Mouse (Mus musculus) CH12.LX (cell line): Measurements from ENCODE around the gene A930004D18Rik.

Source experiments
- CTCF ChIP-seq, 2 experiments: IDR thresholded peaks in 1 of 2; conservative IDR thresholded peaks in 1 of 2; 2 replicates each; pipeline ENCODE4 v1.5.1; 2011 to 2012; ENCODE audit warnings: low read depth in 2 of 2, low read length in 2 of 2, improper control_type of control experiment in 1 of 2, inconsistent platforms in 1 of 2, mild to moderate bottlenecking in 1 of 2, moderate library complexity in 1 of 2
- ELF1 ChIP-seq: IDR thresholded peaks from 2 replicates; pipeline ENCODE4 v1.6.1; 2014; ENCODE audit warnings: low read depth, mild to moderate bottlenecking, inconsistent platforms, low read length, improper control_type of control experiment
- EP300 ChIP-seq: IDR thresholded peaks from 2 replicates; pipeline ENCODE4 v1.6.1; 2011; ENCODE audit warnings: low read length, improper control_type of control experiment
- ETS1 ChIP-seq: conservative IDR thresholded peaks from 2 replicates; pipeline ENCODE4 v1.6.1; 2012; ENCODE audit warnings: low read depth, mild to moderate bottlenecking, inconsistent platforms, low read length, improper control_type of control experiment, moderate library complexity
- MAFK ChIP-seq: IDR thresholded peaks from 2 replicates; pipeline ENCODE4 v1.6.1; 2011; ENCODE audit warnings: low read length, improper control_type of control experiment; ENCODE audit not compliant: insufficient replicate concordance
- MEF2A ChIP-seq: IDR thresholded peaks from 2 replicates; pipeline ENCODE4 v1.6.1; 2014; ENCODE audit warnings: low read depth, mild to moderate bottlenecking, inconsistent platforms, low read length, improper control_type of control experiment, borderline replicate concordance
- POLR2A ChIP-seq: IDR thresholded peaks from 2 replicates; pipeline ENCODE4 v1.6.1; 2011; ENCODE audit warnings: low read depth, mild to moderate bottlenecking, improper control_type of control experiment, low read length
- POLR2AphosphoS2 ChIP-seq: IDR thresholded peaks from 2 replicates; pipeline ENCODE4 v1.6.1; 2011; ENCODE audit warnings: low read depth, low read length, improper control_type of control experiment
- SIN3A ChIP-seq: IDR thresholded peaks from 2 replicates; pipeline ENCODE4 v1.6.1; 2012; ENCODE audit warnings: low read length, improper control_type of control experiment, inconsistent platforms
- SMC3 ChIP-seq: IDR thresholded peaks from 2 replicates; pipeline ENCODE4 v1.6.1; 2011; ENCODE audit warnings: low read depth, low read length, improper control_type of control experiment
- TCF12 ChIP-seq: IDR thresholded peaks from 2 replicates; pipeline ENCODE4 v1.6.1; 2014; ENCODE audit warnings: low read depth, mild to moderate bottlenecking, inconsistent platforms, low read length, improper control_type of control experiment
- UBTF ChIP-seq: IDR thresholded peaks from 2 replicates; pipeline ENCODE4 v1.6.1; 2012; ENCODE audit warnings: low read depth, mild to moderate bottlenecking, inconsistent platforms, low read length, improper control_type of control experiment, moderate library complexity

- TF ChIP-seq CTCF (conservative IDR thresholded peaks at IDR 0.05 in 1 of 2, IDR thresholded peaks at IDR 0.05 in 1 of 2; ENCODE audit: low read depth in 2 of 2, low read length in 2 of 2) (no peak), MEF2A (no peak), SMC3 (no peak), POLR2A (no peak), ETS1 (no peak), EP300 (no peak), POLR2AphosphoS2 (no peak), MAFK (no peak), SIN3A (no peak), ELF1 (no peak), TCF12 (no peak), UBTF (no peak)
These were observed 8.6 kb upstream of the A930004D18Rik start for GRCm38 (mm10) chr2:18046186-18046585.
